In genomic region chr2:109989679-109990473, GRCm38 (mm10) we compare ENCODE assay signal across 13 mouse cellular contexts. TPM values are rescaled to one million over a fixed set of nuclear protein-coding genes. Genes with fewer than 3 reads are reported as not detected.
A peak's percentile ranks its signal among the peaks of the same experiment; 100 is the strongest.
DNase-seq lines count a peak whose midpoint lies in the region; ATAC-seq lines count a peak whose summit lies in the region.
"Had no signal": no experiment of that assay in that cellular context is flagged by ENCODE, and none has a peak within 500 bp of the region (broad histone marks: within the 10 kb centered on the region; RNA-seq: fewer than 3 reads in every experiment).

No protein-coding gene starts in this region.

- intact Hi-C loops in heart, postnatal 36 days (cut with DNase I) = no loop called here

- no peaks in the 10 kb centered on the region for H3K36me3 ChIP-seq in heart, embryonic 10.5 days
- 0 out of 2 replicates have a peak, but pooled peaks cover 3% of the 10 kb centered on the region for H3K36me3 ChIP-seq in kidney, embryonic 15.5 days
- H3K36me3 ChIP-seq in neural tube, embryonic 13.5 days = no peaks in the 10 kb centered on the region
- H3K36me3 ChIP-seq: forebrain, embryonic 15.5 days had no signal

- no peak overlapping the region for H3K9ac ChIP-seq in kidney, embryonic 15.5 days
- no peak overlapping the region for H3K9ac ChIP-seq in neural tube, embryonic 13.5 days
- H3K9ac ChIP-seq: forebrain, embryonic 15.5 days; liver, postnatal 0 days had no signal

- WGBS in heart, embryonic 10.5 days = 51% methylated on average over 8 of the region's 8 CpGs
- 55% methylated on average over 8 of the region's 8 CpGs for WGBS in kidney, embryonic 15.5 days
- 28% methylated on average over 8 of the region's 8 CpGs for WGBS in neural tube, embryonic 13.5 days

- no peaks in the 10 kb centered on the region for H3K27me3 ChIP-seq in heart, embryonic 10.5 days (ENCODE audit: insufficient read depth, poor library complexity, severe bottlenecking)
- no peaks in the 10 kb centered on the region for H3K27me3 ChIP-seq in kidney, embryonic 15.5 days
- H3K27me3 ChIP-seq in neural tube, embryonic 13.5 days = no peaks in the 10 kb centered on the region

- H3K27ac ChIP-seq in heart, embryonic 10.5 days = peak overlapping the region; percentile 57; the same call in 1 of the 2 replicates
- H3K27ac ChIP-seq in kidney, embryonic 15.5 days = peak overlapping the region; percentile 63
- peak overlapping the region; percentile 29 for H3K27ac ChIP-seq in neural tube, embryonic 13.5 days (replicated peaks)
- H3K27ac ChIP-seq: forebrain, embryonic 15.5 days had no signal

- no peaks in the 10 kb centered on the region for H3K9me3 ChIP-seq in heart, embryonic 10.5 days
- no peaks in the 10 kb centered on the region for H3K9me3 ChIP-seq in kidney, embryonic 15.5 days (replicated peaks)
- H3K9me3 ChIP-seq in neural tube, embryonic 13.5 days = no peaks in the 10 kb centered on the region
- H3K9me3 ChIP-seq: forebrain, embryonic 15.5 days; G1E had no signal

- DNase-seq in heart, embryonic 10.5 days (ENCODE audit: low spot score) = no peak
- DNase-seq in heart, postnatal 36 days = no peak
- no peak for DNase-seq in kidney, adult 11 months
- peak; percentile 19 for DNase-seq in forelimb bud, embryonic 11.5 days (ENCODE audit: low read depth, low spot score)
- no peak for DNase-seq in adrenal gland, postnatal 25 days
- DNase-seq in cerebellum, adult 18-20 months = no peak
- DNase-seq: liver, postnatal 0 days; thymus, postnatal 14 days had no signal

- peaks cover 62% of the 10 kb centered on the region for H3K4me1 ChIP-seq in heart, embryonic 10.5 days
- H3K4me1 ChIP-seq in kidney, embryonic 15.5 days = peaks cover 71% of the 10 kb centered on the region
- H3K4me1 ChIP-seq in neural tube, embryonic 13.5 days (replicated peaks) = peaks cover 66% of the 10 kb centered on the region
- H3K4me1 ChIP-seq: forebrain, embryonic 15.5 days had no signal

- H3K4me3 ChIP-seq in heart, embryonic 10.5 days = peak overlapping the region; percentile 3; the same call in 1 of the 2 replicates
- H3K4me3 ChIP-seq in kidney, embryonic 15.5 days (replicated peaks) = no peak overlapping the region
- no peak overlapping the region for H3K4me3 ChIP-seq in neural tube, embryonic 13.5 days
- H3K4me3 ChIP-seq: forebrain, embryonic 15.5 days had no signal

- no peak for ATAC-seq in kidney, embryonic 15.5 days (replicated peaks; ENCODE audit: low FRiP score)
- no peak for ATAC-seq in neural tube, embryonic 13.5 days (ENCODE audit: low read depth)
- ATAC-seq: activated CD4-positive, CD25-positive, alpha-beta regulatory T cell, adult 4 months; forebrain, embryonic 15.5 days; liver, postnatal 0 days had no signal

- H3K4me2 ChIP-seq in kidney, embryonic 15.5 days = peak overlapping the region; percentile 7; the same call in 1 of the 2 replicates
- H3K4me2 ChIP-seq in neural tube, embryonic 13.5 days = no peak overlapping the region
- H3K4me2 ChIP-seq: forebrain, embryonic 15.5 days had no signal

RNA-seq across cellular contexts. Expression of gene Ccdc34, which starts 27.7 kb away (rescaled TPM):
- polyA plus RNA-seq in heart, embryonic 10.5 days (2016; fragmentation: Nextera tagmentation; extraction: Ambion mirVana) = 24.1 and 29.8 TPM in 2 replicates
- total RNA-seq in heart, postnatal 36 days (2021) = 1 to 10 TPM; 5.1 to 5.3 TPM
- polyA plus RNA-seq in kidney, embryonic 15.5 days (2015; fragmentation: Nextera tagmentation; extraction: Ambion mirVana) = 47.1 and 49.5 TPM in 2 replicates
- 34.6 and 36.1 TPM in 2 replicates for polyA plus RNA-seq in neural tube, embryonic 13.5 days (2015; fragmentation: Nextera tagmentation; extraction: Ambion mirVana)
- 11.4 and 14.0 TPM in 2 replicates for total RNA-seq in adrenal gland, postnatal 25 days (2021)
